Mouse (Mus musculus) ES-Bruce4 (cell line): Measurements from ENCODE around the gene Mavs. TPM values are rescaled to one million over a fixed set of nuclear protein-coding genes. Genes with fewer than 3 reads are reported as not detected.

Source experiments
- H3K27ac ChIP-seq: 2 replicates; pipeline ENCODE4 v1.5.1; 2012; ENCODE audit warnings: low read length, inconsistent platforms; ENCODE audit not compliant: insufficient read depth
- H3K27me3 ChIP-seq: 2 replicates; pipeline ENCODE4 v1.6.1; 2012; ENCODE audit warnings: mild to moderate bottlenecking, low read length, inconsistent platforms; ENCODE audit not compliant: control insufficient read depth, poor library complexity, insufficient read depth, severe bottlenecking
- H3K36me3 ChIP-seq: 2 replicates; pipeline ENCODE4 v1.6.1; 2012; ENCODE audit warnings: inconsistent platforms, mild to moderate bottlenecking, low read length, moderate library complexity; ENCODE audit not compliant: control insufficient read depth, poor library complexity, insufficient read depth, severe bottlenecking
- H3K4me1 ChIP-seq: one replicate; pipeline ENCODE4 v1.8.1; 2011; ENCODE audit warnings: low read length; ENCODE audit not compliant: control insufficient read depth, insufficient read depth
- H3K4me3 ChIP-seq: 2 replicates; pipeline ENCODE4 v1.5.1; 2011; ENCODE audit warnings: low read depth, mild to moderate bottlenecking, low read length
- H3K9ac ChIP-seq: 2 replicates; pipeline ENCODE4 v1.6.1; 2012; ENCODE audit warnings: low read depth, mild to moderate bottlenecking, inconsistent platforms; ENCODE audit not compliant: poor library complexity, severe bottlenecking
- H3K9me3 ChIP-seq: replicated peaks from 2 replicates; pipeline ENCODE4 v1.6.1; 2012; ENCODE audit warnings: mild to moderate bottlenecking, low read length, inconsistent platforms; ENCODE audit not compliant: control insufficient read depth, poor library complexity, insufficient read depth, severe bottlenecking
- CTCF ChIP-seq: IDR thresholded peaks from one replicate; pipeline ENCODE4 v1.8.1; 2011; ENCODE audit warnings: low read depth, low read length
- EP300 ChIP-seq: IDR thresholded peaks from 2 replicates; pipeline ENCODE4 v1.6.1; 2011; ENCODE audit warnings: low read depth, low read length; ENCODE audit not compliant: insufficient read depth
- POLR2A ChIP-seq: IDR thresholded peaks from one replicate; pipeline ENCODE4 v1.8.1; 2011; ENCODE audit warnings: low read length; ENCODE audit not compliant: insufficient read depth
- polyA plus RNA-seq: library from polyadenylated mRNA; stranded (reverse); fragments of >200 nt; gene quantifications from 2 replicates; pipeline ENCODE4 v1.2.4, GENCODE M21; 2011; ENCODE audit warnings: low read depth; ENCODE audit not compliant: missing spikeins, insufficient read depth, insufficient read length

Gene Mavs
- polyA plus RNA-seq: 16.7 and 20.3 TPM in 2 replicates

- Histone ChIP-seq H3K4me3 (peak within 1 kb of the TSS; percentile 80), H3K27ac (peak within 1 kb of the TSS; percentile 39; the same call in 1 of the 2 replicates), H3K36me3 (no peaks in the 10 kb centered on the region), H3K4me1 (peaks cover 1% of the 10 kb centered on the region), H3K9me3 (no peaks in the 10 kb centered on the region), H3K27me3 (no peaks in the 10 kb centered on the region), H3K9ac (peak within 1 kb of the TSS; percentile 73)
- 0 out of 2 replicates have a peak, but pooled peaks have one; percentile 8 for TF ChIP-seq EP300
- no peak for TF ChIP-seq CTCF
- peak; percentile 89 for TF ChIP-seq POLR2A
These were observed at the start of gene Mavs for GRCm38 (mm10) chr2:131233307-131234126. Gene Mavs, plus strand, starts transcription at chr2:131234063.

- TF ChIP-seq POLR2A (no peak), EP300 (no peak), CTCF (no peak)
- Histone ChIP-seq H3K4me1 (peaks cover 3% of the 10 kb centered on the region), H3K9ac (0 out of 2 replicates have a peak overlapping the region, but pooled peaks have one; percentile 76), H3K36me3 (no peaks in the 10 kb centered on the region), H3K4me3 (peak overlapping the region; percentile 36), H3K27me3 (no peaks in the 10 kb centered on the region), H3K27ac (no peak overlapping the region), H3K9me3 (no peaks in the 10 kb centered on the region)
These were observed 47.5 kb upstream of the Mavs start for GRCm38 (mm10) chr2:131186343-131186742.

GRCm38 (mm10) chr2:131186771-131187601, 46.9 kb upstream of the Mavs start, which contains the start of the genes Cdc25b and Spef1:
Gene Cdc25b, plus strand, starts transcription at chr2:131186949.
Gene Spef1, minus strand, starts transcription at chr2:131187282.
- Histone ChIP-seq H3K27ac (no peak within 1 kb of the TSS), H3K9ac (peak within 1 kb of the TSS; percentile 76), H3K4me1 (peaks cover 3% of the 10 kb centered on the region), H3K9me3 (no peaks in the 10 kb centered on the region), H3K36me3 (no peaks in the 10 kb centered on the region), H3K4me3 (peak within 1 kb of the TSS; percentile 90), H3K27me3 (no peaks in the 10 kb centered on the region)
- TF ChIP-seq POLR2A: no peak
- TF ChIP-seq CTCF: no peak
- no peak for TF ChIP-seq EP300

- H3K27me3 ChIP-seq: no peaks in the 10 kb centered on the region
- no peaks in the 10 kb centered on the region for H3K9me3 ChIP-seq
- H3K9ac ChIP-seq: peak overlapping the region; percentile 76
- no peak overlapping the region for H3K27ac ChIP-seq
- peaks cover 3% of the 10 kb centered on the region for H3K4me1 ChIP-seq
- H3K4me3 ChIP-seq: peak overlapping the region; percentile 90
- TF ChIP-seq CTCF (no peak), EP300 (no peak), POLR2A (no peak)
- no peaks in the 10 kb centered on the region for H3K36me3 ChIP-seq
These were observed 46.3 kb upstream of the Mavs start for GRCm38 (mm10) chr2:131187602-131187922.

- Histone ChIP-seq H3K27ac (no peak overlapping the region), H3K9ac (no peak overlapping the region)
These were observed 45.6 kb upstream of the Mavs start for GRCm38 (mm10) chr2:131188311-131188710.

More at GRCm38 (mm10) chr2:131188311-131188710, 45.6 kb upstream of the Mavs start:
- peaks cover 3% of the 10 kb centered on the region for H3K4me1 ChIP-seq
- no peak for TF ChIP-seq EP300
- no peak for TF ChIP-seq POLR2A
- TF ChIP-seq CTCF: no peak
- no peaks in the 10 kb centered on the region for H3K9me3 ChIP-seq
- no peak overlapping the region for H3K4me3 ChIP-seq
- no peaks in the 10 kb centered on the region for H3K36me3 ChIP-seq
- no peaks in the 10 kb centered on the region for H3K27me3 ChIP-seq
